Mouse (Mus musculus) NIH3T3 (cell line): Measurements from ENCODE around the gene Slc22a22.

Experiments used
- DNase-seq: peaks from one replicate; pipeline ENCODE4 v3.0.0-alpha.2; 2012; ENCODE audit warnings: low read depth

Slc22a22 gene

DNA sequence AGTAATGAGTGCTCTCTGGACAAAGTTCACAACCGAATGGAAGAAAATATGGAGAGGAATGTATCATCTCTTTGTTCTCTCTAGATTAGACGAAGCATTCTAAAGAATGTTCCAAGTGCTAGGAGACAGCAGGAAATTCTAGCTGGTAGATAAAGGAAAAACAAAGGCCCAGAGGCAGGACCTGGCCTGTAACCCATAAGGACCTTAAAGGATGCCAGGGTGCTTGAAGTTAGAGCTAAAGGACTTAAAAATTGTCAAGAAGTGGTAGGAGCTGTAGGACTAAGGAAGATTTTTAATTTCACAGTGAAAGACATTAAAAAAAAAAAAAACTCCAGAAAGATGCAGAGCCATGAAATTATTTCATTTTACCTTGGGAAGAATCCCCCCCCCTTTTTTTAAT, at the start of gene Slc22a22:
Slc22a22 (minus strand) TSS at position 101 of the 400 bp plus-strand sequence.
- no peak for DNase-seq

DNA sequence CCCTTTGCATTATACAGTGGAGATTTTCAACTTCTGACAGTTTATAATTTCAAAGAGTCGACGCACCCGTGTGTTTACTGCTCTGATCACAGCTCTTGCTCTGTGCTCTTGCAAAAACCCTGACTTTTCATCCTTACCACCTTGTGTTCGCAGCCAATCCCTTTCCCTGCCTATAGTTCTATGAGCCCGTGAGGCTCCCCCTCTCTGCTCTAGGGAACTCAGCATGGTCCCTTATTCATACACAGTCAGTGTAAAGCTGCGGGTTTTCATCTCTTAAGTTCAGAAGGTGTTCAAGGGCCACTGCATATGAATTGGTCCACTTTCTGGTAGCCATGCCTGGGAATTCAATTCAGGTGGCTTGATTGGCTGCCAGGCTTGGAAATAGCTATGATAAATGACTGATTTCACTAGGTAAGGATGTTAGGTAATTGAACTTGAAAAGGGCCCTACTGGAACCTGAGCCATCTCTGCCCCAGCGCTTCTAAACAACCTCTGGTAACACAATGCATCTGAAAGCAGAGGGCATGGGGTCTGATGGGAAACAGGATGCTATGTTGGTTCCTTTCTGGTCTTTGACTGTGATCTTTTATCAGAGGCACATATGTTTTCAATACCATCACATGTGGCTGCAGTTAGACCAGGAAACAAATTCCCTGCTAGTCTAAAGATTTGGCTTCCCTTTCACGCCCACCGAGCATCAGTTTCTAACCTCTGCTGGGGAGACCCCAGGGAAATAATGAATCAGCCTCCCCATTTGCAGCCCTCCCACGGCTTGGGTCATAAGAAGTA, 46.3 kb upstream of the Slc22a22 start:
- peak; percentile 22 for DNase-seq

DNA sequence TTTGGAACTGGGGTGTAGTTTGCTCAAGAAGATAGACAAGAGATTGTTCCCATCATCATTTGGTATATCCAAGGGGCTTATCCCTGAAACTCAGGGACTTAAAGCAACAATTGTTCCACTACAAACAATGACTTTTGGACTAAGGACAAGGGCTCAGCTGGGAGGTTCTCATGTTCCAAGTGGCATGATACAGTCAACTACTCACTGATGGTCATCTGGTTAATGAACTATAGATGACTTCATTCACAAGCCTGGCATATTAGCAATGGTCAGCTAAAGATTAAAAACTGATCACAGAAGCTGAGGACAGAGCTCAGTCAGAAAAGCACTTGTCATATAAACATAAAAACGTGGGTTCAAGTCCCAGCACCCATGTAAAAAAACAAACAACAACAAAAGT, 44.7 kb upstream of the Slc22a22 start:
- no peak for DNase-seq

DNA sequence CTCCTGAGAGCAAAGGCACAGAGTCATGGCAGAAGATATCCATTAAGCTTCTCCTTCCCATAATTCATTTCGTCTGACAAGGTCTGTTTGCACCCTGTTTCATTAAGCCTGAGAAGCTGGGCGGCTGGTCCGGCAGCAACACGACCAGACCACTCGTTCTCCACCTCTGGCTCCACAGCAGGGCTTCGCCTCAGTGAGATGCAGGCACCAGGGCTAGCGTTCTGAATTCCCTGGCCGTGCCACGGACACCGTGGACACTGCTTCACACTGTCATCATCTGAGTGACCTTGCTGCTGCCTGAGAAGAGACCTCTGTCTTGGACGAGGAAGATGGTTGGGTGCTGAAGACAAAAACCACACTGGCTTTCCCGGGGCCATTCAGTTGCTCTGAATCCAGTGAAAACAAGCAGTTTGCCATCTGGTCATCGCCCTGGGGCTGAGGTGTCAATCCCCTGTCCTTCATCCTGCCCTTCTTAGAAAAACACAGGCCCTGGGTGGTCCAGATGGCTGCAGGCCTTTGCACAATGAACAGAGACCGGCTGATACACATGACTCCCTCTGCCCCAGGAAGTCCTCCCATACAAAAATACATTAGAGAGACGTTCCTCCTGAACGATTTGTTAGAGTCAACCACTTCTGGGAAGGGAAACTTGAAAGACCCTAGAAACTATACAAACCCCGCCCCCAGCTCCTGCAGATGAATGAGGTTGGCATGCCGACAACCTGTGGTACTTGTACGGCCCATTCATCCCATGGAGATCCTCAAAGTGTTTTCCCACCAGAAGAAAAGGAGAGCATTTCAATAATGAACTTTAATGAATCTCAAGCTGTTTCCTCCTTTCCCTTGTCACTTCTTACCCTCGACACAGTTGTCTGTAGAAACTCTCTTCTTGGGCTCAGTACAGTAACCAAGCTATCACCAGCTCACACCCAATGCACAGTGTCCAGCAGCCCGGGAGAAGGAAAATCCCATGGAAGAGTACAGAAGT, 32.1 kb upstream of the Slc22a22 start:
- DNase-seq, result no peak

DNA sequence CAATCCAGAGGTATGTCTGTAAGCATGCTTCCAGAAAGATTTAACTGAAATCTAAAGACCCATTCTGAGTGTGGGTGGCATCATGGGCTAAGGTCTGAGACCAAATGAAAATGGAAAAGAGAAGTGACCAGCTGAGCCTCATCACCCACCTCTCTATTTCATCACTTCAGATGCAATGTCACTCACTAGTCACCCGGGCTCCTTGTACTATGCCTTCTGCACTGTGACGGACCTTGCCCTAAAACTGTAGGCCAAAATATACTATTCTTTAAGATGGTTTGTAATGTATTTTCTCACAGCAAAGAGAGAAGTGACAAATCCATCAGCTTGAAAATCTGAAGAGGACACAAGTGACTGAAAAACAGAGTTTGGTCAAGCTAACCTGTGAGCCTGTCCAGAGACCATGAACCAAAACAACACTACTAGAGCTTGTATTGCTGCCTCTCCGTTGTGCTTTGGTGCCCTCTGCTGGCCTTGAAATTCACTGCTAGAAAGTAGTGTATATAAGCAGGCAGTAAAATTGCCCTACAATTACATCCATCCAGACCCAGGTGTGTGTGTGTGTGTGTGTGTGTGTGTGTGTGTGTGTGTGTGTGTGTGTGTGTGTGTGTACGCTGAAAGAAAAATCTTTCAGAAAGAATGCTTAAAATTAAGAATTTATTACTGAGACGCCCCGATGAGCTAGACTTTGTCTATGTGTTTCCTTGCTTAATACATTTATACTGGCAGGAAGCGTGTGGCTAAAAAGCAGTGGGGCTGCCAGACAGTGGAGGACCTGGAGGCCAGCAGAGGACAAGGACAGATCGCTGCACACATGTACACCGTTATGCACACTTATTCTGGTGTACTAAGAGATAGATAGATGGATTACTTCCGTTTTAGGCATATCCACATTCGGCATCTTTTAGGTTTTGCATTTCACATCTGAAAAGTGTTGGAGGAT, 31.1 kb upstream of the Slc22a22 start:
- peak; percentile 89 for DNase-seq

DNA sequence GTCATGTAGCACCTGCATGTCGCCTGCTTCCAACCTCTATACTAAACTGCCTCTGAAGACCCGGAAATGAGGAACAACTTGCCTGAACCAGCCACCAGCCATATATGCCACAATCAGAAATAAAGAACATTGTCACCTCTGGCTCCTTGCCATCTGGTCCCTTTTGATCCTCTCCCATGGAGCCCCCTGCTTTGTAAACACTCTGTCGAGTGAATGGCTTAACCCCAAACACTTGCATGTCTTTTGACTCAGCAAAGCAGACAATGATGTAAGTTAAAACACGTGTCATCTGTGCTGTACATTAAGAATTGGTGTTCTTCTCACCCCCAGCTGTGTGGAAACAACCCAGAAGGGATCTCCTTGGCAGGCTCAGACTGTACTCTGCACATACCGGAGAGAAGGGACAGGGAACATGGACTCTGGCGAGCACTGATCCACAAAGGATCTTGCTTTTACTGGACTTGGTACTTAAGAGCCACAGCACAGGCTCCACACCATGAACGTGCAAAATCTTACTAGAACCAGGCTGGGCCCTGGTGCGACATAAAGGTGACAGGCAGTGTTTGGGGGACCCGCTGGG, 26.8 kb upstream of the Slc22a22 start:
- peak; percentile 8 for DNase-seq

DNA sequence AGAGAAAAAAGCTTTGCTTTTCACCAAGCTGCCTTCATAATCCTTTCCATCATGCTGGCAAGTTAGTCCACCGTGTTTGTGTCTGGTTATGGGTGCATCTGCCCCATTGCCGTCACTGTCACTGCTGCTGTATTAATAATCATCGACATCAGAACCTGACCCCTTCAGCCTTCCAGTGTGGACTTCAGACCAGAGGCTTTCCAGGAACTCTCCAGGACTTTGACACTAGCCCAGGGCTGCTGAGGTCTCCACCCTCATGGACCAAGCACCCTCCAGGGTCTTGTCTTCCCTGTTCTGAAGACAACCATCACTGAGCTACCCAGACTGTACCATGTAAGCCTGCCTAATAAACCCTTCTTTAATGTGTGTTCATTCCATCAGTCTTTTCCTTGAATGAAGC, 26.2 kb upstream of the Slc22a22 start:
- no peak for DNase-seq

DNA sequence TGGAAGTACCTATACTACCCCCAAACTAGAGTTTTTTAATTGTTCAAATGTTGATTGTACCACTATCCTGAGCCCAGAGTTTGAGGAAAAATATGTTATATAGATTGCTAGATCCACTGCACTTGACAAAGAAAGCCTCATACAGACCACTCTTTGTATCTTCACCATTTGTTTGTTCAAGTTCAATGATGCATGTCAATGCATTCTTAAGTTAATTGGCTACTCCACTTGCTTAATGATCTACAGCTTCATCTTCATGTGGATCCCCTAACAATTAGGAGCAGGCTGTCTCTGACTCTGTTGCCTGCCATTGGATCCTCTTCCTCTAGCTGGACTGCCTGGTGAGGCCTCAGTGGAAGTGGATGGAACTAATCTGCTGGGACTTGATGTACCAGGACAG, 24.1 kb upstream of the Slc22a22 start:
- DNase-seq, result no peak

DNA sequence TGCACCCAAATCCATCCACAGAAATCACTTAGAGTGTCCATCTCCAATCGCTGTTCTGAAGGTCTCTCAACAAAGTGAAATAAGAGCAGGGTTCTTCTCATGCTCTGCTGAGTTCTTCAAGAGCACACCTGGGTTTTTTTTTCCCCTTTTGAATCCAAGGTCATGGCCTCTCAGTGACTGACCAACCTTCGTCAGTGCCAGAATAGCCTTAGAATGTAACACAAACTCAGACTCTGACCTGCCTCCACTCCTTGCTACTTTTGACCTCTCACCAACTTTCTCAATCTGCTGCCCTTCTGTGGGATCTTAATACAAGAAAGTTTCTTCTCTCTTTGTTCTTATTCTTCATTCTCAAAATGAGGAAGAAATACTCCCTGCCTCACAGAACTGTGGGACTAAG, 18.7 kb upstream of the Slc22a22 start:
- DNase-seq, result no peak

DNA sequence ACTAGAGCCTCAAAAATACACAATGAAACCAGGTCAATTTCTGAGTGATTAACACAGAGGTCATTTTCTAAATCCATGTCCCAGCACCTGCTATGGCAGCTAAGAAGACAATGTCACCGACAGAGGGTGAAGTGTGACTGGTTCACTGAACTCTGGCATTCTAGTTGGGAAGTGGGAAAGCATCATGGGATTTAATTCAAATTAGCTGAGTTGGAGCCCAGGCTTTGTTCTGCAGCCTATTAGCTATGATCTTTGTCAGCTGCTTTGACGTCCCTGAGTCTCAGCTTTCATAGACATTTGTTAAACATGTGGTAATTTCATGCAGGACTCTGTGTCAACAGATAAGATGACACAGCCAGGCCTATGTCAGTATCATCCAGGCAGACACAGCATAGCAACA, 5.1 kb upstream of the Slc22a22 start:
- DNase-seq, result no peak

DNA sequence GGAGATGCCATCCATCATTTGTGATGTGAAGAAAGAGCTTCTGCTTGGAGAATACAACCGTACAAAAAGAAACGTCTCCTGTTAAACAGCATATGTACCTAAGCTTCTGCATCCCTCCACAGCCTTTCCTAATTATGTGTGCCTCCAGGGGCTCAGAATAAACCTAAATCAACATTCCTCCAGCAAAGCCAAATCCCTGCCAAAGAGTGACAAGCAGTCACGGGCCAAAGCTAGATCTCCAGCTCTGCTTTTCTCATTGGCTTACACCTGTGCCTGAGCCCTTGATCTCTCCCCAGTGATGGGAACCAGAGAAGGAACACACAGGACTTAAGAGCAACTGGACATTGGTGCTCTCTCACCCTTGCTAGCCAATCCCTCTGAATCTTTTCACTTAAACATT, 5.8 kb downstream of the Slc22a22 start:
- no peak for DNase-seq

DNA sequence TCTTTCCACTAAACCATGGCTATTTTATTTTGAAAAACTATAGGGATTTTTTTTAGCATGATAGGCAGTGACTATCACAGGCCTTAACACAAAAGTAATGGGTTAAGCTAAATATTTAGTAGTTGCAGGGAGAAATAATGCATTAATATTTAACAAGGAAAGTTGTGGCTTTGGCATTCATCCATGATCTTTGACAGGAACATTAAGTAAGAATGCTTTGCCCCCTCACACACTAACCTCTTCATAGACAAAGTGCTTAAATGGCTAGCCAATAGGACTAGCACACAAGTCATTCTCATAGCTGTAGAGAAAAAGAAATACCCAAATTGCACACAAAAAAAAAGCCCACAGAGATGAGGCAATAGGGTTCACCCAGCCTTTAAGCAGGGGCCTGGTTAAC, 11.4 kb downstream of the Slc22a22 start:
- no peak for DNase-seq

DNA sequence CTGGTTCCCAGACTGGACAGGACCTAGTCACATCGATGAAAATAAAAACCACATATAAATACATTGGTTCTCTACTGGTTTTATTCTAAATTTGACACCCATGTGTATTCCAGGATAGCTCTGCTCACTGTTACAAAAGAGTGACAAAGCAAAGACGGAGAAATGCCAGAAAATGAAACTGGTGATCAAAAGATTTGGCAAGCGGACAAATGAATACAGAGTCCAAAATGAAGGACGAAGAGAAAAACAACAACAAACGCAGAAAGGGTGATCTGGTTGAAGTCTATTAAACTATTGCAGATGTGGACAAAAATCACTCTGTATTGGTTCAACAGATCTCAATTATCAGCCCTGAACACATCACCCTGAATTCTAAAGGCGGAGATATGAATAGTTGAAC, 12.4 kb downstream of the Slc22a22 start:
- no peak for DNase-seq

DNA sequence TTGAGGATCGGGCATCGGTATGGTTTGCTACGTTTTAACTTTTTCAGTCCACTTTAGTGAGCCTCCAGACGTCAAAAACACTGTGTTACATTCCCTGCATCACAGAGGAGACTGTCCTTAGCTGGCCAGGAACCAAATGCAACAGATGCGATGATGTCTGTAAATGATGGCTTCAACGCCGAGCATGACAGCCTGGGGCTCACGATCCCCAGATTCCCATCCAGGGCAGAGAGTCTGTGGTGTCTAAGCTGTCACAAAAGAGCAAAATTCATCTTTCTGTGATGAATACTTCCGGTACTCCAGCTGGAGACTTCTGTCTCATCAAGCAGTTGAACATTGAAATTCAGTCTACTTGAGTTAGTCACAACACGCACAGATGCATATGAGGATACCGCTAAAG, 13.4 kb downstream of the Slc22a22 start:
- no peak for DNase-seq

DNA sequence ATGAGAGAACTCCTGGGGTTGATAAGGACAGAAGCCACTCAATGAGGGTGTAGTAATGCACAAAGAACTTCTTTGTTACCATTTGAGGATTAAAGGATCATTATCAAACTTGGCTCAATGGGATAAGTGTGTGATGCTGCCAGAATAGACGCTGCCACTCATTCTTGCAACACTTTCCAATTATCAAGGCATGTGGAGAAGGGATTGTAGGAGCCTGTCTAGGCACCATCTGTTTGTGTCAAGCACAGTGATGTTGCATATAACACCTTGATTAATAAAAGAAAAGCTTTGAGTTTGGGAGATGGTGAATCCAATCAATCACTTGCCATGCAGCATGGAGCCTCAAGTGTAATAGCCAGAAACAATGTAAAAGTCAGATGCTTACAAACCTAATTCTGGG, 16.1 kb downstream of the Slc22a22 start:
- no peak for DNase-seq

DNA sequence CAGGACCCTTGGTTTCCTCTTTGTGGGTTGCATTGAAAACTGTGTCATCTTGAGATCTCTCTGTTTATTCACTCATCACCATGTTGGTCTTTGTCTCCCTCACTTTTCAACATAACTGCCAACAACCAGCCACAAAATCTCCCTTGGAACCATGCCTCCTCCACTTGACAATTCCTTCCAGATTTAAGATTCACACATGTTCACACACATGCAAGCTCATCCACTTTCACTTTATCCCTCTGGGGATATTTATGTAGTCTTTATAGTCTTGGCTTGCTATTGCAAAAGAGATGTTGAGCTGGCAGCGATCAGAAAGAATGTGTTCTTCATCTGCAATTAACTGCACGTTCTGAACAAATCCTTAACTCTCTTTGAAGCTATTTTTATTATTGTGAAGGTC, 20.1 kb downstream of the Slc22a22 start:
- peak; percentile 25 for DNase-seq

DNA sequence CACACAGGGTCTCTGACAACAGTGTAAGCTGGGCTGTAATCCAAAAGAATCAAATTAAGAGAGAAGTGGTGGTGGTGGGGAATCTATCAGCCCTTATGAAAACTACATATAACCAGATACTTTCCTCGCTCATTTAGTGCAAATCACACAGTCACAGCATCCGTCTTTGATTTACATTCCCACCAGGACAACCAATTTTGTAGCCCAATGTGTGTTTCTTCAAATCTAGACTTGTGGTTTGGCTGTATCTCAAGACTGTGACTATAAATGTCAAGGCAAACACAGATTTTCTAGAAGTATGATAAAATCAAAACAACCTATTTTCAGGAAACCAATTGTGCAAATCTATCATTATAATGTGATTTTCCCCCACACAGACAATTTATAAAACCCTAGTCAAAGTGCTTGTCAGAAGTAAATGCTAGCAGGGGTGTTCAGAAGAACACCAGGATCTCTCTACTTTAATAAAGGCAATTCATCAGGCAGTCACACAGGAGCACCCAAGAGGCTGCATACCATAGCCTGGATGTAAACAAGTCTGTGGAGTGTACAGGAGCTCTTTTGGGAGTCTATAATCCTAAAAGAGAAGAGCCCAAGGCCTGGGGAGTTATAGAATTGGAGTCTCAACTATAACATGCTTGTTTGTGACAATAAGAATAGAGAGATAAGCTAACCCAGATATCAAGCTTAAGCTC, 42.6 kb downstream of the Slc22a22 start:
- peak; percentile 48 for DNase-seq

DNA sequence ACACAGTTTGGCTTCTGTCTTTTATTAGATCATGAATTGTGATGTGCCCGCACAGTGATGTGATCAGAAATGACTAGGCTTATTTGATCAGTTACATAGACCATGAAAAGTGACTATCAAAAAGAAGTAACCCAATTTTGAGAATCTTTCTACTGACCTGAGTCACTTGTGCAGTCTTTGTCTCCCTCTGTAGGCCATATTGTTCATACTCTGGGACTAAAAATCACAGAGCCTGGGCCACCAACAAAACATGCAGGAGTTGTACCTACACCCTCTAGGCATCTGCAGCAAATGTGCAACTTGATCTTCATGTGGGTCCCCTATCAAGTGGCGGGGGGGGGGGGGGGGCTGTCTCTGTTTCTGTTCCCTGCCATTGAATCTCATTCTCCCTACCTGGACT, 68.9 kb downstream of the Slc22a22 start:
- peak; percentile 77 for DNase-seq

DNA sequence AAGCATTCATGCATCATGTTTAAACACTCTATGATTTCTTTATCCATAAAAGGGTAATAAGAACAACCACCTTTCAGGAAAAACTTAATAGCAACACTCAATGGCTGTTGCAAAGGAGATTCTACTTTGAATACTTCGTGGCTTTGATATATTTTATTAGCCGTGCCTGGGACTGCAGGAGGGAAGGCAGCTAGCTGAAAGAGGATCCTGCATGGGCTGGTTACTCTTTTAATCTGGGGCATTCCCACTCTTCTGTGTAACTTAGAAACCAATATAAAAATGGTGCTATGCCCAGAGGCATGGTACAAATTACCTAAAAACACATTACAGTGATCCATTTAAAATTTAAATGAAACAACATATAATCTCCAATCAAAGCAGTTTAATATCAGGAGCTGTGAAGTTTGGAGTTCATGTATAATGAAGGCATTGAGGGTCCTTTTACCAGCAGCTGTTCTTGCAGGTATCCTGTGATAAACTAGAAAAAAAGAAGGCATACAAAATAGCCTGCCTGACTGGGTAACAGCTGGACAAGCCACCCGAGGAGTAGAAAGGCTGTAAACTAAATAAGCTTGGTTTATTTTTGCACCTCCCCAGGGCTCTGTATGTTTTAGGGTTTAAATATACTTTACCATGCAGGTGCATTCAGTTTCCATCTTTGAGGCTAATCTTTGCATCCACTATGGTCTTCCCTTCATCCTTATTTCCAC, 78.8 kb downstream of the Slc22a22 start:
- DNase-seq, result no peak

DNA sequence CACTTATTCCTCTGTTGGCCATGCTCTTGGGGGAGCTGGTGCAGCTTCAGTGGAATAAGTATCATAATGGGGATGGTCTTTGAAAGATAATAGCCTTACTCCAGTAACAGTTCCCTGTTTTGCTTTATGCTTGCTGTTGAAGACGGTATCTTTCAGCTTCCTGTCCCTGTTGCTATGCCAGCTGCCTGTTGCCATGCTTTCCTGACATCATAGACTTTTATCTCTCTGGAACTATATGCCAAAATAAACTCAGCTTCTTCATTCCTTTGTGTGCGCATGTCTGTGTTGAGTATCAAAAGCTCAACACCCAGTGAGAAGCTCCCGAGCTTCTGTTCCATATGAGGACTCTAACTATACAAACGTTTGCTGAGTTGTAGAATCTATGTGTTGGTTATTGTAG, 83.4 kb downstream of the Slc22a22 start:
- no peak for DNase-seq
